Mouse (Mus musculus) limb, embryonic 13.5 days (tissue): ENCODE measurements at regions not wholly inside any gene's neighbourhood (a gene's known extent, or its start where the extent isn't known, plus 50 kb on each side); places are given as distances from the start of the nearest gene placed in this dataset.
A peak's percentile ranks its signal among the peaks of the same experiment; 100 is the strongest.

ENCODE experiments used
- ATAC-seq: fragments of 200-750 bp; cut with Nextera tagmentation; 2 replicates; pipeline ENCODE4 v1.8.0; 2017; ENCODE audit warnings: low read depth, moderate number of reproducible peaks, moderate TSS enrichment; ENCODE audit not compliant: low FRiP score
- H3K27ac ChIP-seq: fragments of 300-500 bp; sonication (generic); 2 replicates; pipeline ENCODE4 v1.5.1; 2015; ENCODE audit warnings: inconsistent platforms, mild to moderate bottlenecking, moderate library complexity
- H3K27me3 ChIP-seq: fragments of 300-500 bp; sonication (generic); 2 replicates; pipeline ENCODE4 v1.6.1; 2015; ENCODE audit warnings: mild to moderate bottlenecking, inconsistent platforms
- H3K36me3 ChIP-seq: fragments of 300-500 bp; sonication (generic); 2 replicates; pipeline ENCODE4 v1.6.1; 2015; ENCODE audit warnings: inconsistent platforms, mild to moderate bottlenecking, moderate library complexity
- H3K4me1 ChIP-seq: fragments of 300-500 bp; sonication (generic); 2 replicates; pipeline ENCODE4 v1.6.1; 2015; ENCODE audit warnings: inconsistent platforms
- H3K4me2 ChIP-seq: fragments of 300-500 bp; sonication (generic); replicated peaks from 2 replicates; pipeline ENCODE4 v1.6.1; 2015; ENCODE audit warnings: inconsistent platforms, mild to moderate bottlenecking, moderate library complexity
- H3K4me3 ChIP-seq: fragments of 300-500 bp; sonication (generic); 2 replicates; pipeline ENCODE4 v1.5.1; 2015; ENCODE audit warnings: moderate library complexity, mild to moderate bottlenecking, inconsistent platforms
- H3K9ac ChIP-seq: fragments of 300-500 bp; sonication (generic); 2 replicates; pipeline ENCODE4 v1.6.1; 2015; ENCODE audit warnings: mild to moderate bottlenecking, inconsistent platforms
- H3K9me3 ChIP-seq: fragments of 300-500 bp; sonication (generic); 2 replicates; pipeline ENCODE4 v1.6.1; 2016; ENCODE audit warnings: inconsistent platforms
- WGBS: fragments of 180-500 bp; shearing (Covaris S2); methylation state at CpG from one replicate; pipeline ENCODE4 v1.1.7; 2015; 5-methylcytosine and 5-hydroxymethylcytosine counted together

DNA sequence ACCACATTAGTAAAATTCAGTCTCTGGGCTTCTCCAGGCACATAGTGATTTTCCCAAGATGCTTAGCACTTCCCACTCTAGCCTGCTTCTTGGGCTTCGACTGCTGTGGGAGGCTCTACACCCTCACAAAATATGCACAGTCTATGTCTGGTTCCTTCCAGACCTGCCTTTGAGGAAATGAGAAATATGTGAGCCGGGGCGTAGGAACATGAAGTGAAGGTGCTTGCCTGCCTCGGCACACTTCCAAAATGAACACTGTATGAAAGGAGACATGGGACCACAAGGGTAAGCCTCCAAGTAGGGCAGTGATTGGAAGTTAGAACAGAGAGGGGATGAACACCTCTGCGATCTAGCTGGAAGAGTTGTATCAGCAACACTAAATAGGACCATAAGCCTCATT lies 54.5 kb downstream of the Gm10260 start:
- Histone ChIP-seq H3K4me2 (no peak overlapping the region), H3K9ac (no peak overlapping the region), H3K9me3 (no peaks in the 10 kb centered on the region), H3K4me3 (no peak overlapping the region), H3K36me3 (no peaks in the 10 kb centered on the region), H3K4me1 (0 out of 2 replicates have a peak, but pooled peaks cover 4% of the 10 kb centered on the region), H3K27ac (no peak overlapping the region), H3K27me3 (no peaks in the 10 kb centered on the region)
- WGBS: 87% methylated on average over 5 of the region's 5 CpGs
- ATAC-seq: no peak

DNA sequence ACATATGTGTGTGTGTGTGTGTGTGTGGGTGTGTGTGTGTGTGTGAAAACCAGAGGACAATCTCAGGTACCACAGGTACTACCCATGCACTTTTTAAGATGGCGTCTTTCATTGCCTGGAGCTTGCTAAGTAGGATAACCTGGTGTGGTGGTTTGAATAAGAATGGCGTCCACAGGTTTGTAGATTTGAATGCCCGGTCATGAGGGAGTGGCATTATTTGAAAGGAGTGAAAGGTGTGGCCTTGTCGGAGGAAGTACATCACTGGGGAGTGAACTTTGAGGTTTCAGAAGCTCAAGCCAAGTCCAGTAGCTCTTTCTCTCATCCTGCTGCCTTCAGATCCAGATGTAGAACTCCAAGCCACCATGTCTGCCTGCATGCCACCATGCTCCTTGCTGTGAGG lies 55.9 kb downstream of the Gm10260 start:
- 93% methylated on average over 4 of the region's 4 CpGs for WGBS
- no peak for ATAC-seq
- H3K36me3 ChIP-seq: no peaks in the 10 kb centered on the region
- no peak overlapping the region for H3K27ac ChIP-seq
- H3K4me2 ChIP-seq: no peak overlapping the region
- no peak overlapping the region for H3K4me3 ChIP-seq
- H3K9ac ChIP-seq: no peak overlapping the region
- no peaks in the 10 kb centered on the region for H3K9me3 ChIP-seq
- 0 out of 2 replicates have a peak, but pooled peaks cover 4% of the 10 kb centered on the region for H3K4me1 ChIP-seq
- H3K27me3 ChIP-seq: no peaks in the 10 kb centered on the region

DNA sequence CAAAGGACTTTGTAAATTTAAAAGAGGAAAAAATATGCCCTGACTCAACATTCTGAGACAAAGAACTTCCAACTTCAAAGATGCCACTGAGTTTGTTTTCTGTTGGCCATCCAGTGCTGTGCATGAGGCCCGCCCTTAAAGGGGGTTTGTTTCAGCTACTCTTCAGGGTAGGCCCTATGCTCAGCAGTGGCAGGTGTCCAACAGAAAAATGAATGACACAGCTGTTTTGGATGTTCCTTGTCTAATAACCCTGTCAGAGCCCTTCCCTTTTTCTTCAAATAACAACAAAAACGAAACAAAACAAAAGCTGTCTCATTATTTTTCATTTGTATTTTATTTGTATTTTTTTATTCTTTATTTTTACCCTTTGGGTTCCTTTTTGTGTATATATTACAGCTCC lies 61.5 kb downstream of the Gm10260 start:
- H3K27me3 ChIP-seq: no peaks in the 10 kb centered on the region
- no peaks in the 10 kb centered on the region for H3K36me3 ChIP-seq
- no peak overlapping the region for H3K9ac ChIP-seq
- H3K9me3 ChIP-seq: no peaks in the 10 kb centered on the region
- WGBS: 87% methylated on average over 2 of the region's 2 CpGs
- 0 out of 2 replicates have a peak, but pooled peaks cover 7% of the 10 kb centered on the region for H3K4me1 ChIP-seq
- H3K4me2 ChIP-seq: no peak overlapping the region
- H3K27ac ChIP-seq: no peak overlapping the region
- H3K4me3 ChIP-seq: no peak overlapping the region
- no peak for ATAC-seq

DNA sequence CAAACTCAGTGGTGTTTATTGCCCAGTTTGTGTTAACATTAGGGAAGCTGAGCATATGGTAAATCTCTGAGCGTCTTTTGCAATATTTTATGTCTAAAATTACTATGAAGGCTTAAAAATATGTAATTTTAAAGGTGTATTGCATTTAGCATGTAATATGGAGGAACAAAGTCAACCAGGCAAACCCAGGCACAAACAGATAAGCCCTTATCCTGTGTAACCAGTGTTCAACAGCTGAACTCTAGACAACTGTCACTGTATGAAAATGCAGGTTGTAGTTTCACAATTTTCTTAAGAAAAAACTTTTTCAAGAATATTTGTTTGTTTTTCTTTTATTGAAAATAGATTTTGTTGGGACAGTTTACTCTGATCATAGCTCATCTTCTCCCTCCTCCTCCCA lies 62.1 kb downstream of the Gm10260 start:
- no peak for ATAC-seq
- Histone ChIP-seq H3K27me3 (no peaks in the 10 kb centered on the region), H3K4me1 (0 out of 2 replicates have a peak, but pooled peaks cover 7% of the 10 kb centered on the region), H3K9ac (no peak overlapping the region), H3K4me2 (no peak overlapping the region), H3K36me3 (no peaks in the 10 kb centered on the region), H3K27ac (no peak overlapping the region), H3K4me3 (no peak overlapping the region), H3K9me3 (no peaks in the 10 kb centered on the region)
- 86% methylated on average over 1 of the region's 1 CpGs for WGBS

DNA sequence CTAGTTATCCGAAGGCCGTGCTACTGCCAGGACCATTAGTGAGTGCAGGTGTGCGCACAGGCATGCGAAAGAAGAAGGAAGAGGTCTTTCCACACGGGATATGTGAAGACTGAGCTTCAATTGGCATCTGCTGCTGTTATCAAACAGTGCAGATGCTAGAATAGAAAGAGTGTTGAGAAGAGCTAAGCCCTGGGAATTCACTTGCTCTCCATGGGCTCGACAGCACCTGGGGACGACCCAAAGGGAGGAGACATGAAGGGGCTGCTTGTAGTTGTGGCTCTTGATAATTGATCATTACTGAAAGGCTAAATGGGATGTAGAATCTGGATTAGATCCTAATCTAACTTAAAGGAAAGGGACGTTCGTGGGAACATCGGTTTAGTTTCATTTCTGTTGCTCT lies 63.2 kb downstream of the Gm10260 start:
- Histone ChIP-seq H3K4me3 (no peak overlapping the region), H3K27me3 (no peaks in the 10 kb centered on the region), H3K36me3 (no peaks in the 10 kb centered on the region), H3K9me3 (no peaks in the 10 kb centered on the region), H3K9ac (no peak overlapping the region), H3K4me1 (0 out of 2 replicates have a peak, but pooled peaks cover 7% of the 10 kb centered on the region), H3K27ac (no peak overlapping the region), H3K4me2 (no peak overlapping the region)
- 83% methylated on average over 10 of the region's 10 CpGs for WGBS
- no peak for ATAC-seq

DNA sequence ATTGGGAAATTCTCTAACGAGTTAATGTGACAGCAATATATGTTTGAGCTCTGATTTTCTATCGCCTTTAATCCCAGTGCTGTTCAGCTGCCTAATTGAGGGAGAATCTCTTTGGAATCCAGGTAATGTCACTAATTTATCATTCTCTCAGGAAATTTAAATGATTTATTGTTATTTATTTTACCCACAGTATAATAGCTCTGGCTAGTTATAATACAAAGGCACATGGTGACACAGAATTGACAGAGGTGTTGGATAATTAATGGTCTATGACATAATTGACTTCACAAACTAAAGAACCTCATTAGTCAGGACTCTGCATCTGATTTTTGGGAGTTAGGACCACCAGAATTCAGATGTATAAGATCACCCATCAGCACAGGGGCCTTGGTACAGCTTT lies 65.4 kb downstream of the Gm10260 start:
- WGBS: 60% methylated on average over 2 of the region's 2 CpGs
- Histone ChIP-seq H3K4me3 (no peak overlapping the region), H3K27ac (no peak overlapping the region), H3K9me3 (no peaks in the 10 kb centered on the region), H3K27me3 (no peaks in the 10 kb centered on the region), H3K4me1 (0 out of 2 replicates have a peak, but pooled peaks cover 7% of the 10 kb centered on the region), H3K36me3 (no peaks in the 10 kb centered on the region), H3K4me2 (no peak overlapping the region), H3K9ac (no peak overlapping the region)
- no peak for ATAC-seq

DNA sequence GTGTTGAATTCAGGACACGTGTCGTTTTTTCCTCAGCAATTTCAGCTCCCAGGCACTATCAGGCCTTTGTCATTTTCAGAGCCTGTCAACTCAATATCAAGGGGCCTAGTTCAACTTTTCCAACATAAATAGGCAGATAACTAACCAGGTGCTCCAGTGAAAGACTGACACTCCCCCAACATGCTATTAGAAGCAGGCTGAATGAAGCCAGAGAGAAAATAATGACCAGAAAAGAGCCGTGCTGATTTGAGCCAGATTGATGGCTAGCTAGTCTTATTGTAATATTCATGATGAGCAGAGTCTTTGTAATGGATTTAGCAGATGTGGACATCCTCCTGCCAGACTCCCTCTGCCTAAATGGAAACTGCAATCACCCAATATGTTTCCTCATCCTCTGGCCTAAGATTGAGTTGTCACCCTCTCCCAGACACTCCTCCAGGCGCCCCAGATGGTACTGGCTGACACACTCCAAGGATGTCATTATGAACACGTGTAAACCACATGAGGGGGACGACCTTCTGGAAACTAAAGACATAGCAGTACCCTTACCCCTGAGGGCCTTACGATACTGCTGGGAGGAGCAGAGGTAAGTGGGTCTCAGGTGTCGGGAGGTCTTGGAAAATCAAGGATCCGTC lies 66.0 kb downstream of the Gm10260 start:
- WGBS: 38% methylated on average over 9 of the region's 9 CpGs
- Histone ChIP-seq H3K4me3 (no peak overlapping the region), H3K27me3 (no peaks in the 10 kb centered on the region), H3K36me3 (no peaks in the 10 kb centered on the region), H3K9me3 (no peaks in the 10 kb centered on the region), H3K27ac (no peak overlapping the region), H3K9ac (no peak overlapping the region), H3K4me2 (no peak overlapping the region), H3K4me1 (0 out of 2 replicates have a peak, but pooled peaks cover 7% of the 10 kb centered on the region)
- peak; percentile 44; the same call in 1 of the 2 replicates for ATAC-seq

DNA sequence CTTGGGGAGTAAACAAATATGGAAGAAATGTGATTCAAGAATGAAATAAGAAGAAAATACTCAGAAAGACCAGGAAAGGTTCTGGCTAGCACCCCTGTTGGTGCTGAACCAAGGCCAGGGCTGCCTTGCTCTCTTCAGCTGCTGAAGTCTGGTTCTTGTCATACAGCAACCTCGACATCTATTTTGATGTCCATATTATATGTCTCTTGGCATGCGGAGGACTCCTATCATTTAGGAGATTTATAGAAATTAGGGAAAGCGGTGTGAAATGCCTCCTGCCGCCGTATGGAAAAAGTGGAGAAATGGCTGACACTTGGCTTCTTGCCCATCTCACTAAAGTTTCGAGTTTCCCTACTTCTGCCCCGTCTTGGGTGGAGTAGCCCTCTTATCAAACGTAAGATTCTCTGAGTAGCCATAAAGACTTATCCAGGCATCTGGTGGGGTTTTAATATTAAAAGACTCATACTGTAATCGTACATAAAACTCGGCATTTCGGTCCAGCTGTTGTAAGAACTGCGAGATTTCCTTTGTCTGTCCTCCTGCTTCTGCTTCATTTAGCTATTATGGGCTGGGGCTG lies 72.0 kb downstream of the Gm10260 start:
- H3K4me1 ChIP-seq: no peaks in the 10 kb centered on the region
- no peaks in the 10 kb centered on the region for H3K9me3 ChIP-seq
- H3K9ac ChIP-seq: no peak overlapping the region
- H3K27me3 ChIP-seq: no peaks in the 10 kb centered on the region
- no peak for ATAC-seq
- 63% methylated on average over 12 of the region's 12 CpGs for WGBS
- no peak overlapping the region for H3K4me2 ChIP-seq
- H3K4me3 ChIP-seq: no peak overlapping the region
- no peak overlapping the region for H3K27ac ChIP-seq
- H3K36me3 ChIP-seq: no peaks in the 10 kb centered on the region

DNA sequence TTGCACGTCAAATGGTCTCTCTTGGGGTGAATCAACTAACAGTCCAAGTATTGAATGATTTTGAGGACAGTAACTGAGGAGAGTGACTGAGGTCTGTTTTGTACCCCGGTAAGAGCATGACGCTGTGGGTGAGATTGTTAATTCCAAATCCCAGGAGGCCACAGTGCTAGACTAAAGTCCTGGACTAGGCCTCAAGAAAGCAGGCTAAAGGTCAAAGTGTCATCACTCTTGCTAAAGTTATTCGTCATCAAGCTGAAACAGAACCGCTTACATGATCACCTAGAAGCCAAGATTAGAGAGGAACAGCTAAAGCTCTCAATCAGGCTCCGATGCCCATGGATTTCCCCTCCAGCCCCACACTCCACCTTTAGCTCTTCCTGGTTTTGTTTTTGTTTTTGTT lies 76.6 kb downstream of the Gm10260 start:
- Histone ChIP-seq H3K4me1 (peaks cover 10% of the 10 kb centered on the region), H3K27me3 (no peaks in the 10 kb centered on the region), H3K27ac (no peak overlapping the region), H3K4me2 (no peak overlapping the region), H3K4me3 (no peak overlapping the region), H3K9ac (no peak overlapping the region), H3K9me3 (no peaks in the 10 kb centered on the region), H3K36me3 (no peaks in the 10 kb centered on the region)
- ATAC-seq: no peak
- 83% methylated on average over 6 of the region's 6 CpGs for WGBS

DNA sequence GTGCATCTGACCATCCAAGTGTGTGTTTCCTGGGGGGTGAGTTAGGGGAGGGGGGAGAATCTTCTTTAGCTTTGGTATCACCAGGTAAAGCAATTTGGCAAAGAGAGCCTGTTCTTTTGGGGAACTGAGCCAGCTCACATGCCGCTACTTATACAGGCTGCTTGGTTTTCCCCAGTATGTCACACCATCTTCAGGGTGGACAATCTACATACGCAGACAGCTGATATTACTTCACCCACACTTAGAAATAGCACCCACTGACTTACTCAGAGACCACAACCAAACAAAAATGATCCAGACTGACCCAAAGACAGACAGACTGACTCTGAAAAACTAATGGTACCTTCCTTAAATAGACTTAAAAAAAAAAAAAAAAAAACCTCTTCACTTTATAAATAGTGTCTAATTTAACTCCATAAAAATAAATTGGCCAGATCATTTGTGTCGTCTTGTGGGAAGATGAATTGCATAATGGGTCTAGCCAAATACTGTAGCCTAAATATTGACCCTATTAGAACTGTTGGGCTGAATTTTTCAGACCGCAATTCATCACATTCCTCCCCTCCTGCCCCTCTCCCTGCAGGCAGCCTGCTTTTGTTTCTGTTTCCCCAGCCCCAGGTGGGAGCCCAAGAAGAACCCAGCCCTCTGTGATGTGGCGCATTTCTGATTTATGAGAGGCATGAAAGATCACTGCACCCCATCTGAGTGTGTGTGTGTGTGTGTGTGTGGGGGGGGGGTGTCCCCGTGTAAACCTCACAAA lies 79.0 kb downstream of the Gm10260 start:
- peaks cover 16% of the 10 kb centered on the region for H3K4me1 ChIP-seq
- no peak overlapping the region for H3K4me2 ChIP-seq
- H3K27me3 ChIP-seq: no peaks in the 10 kb centered on the region
- H3K4me3 ChIP-seq: no peak overlapping the region
- 44% methylated on average over 6 of the region's 6 CpGs for WGBS
- no peak overlapping the region for H3K27ac ChIP-seq
- H3K36me3 ChIP-seq: no peaks in the 10 kb centered on the region
- H3K9me3 ChIP-seq: no peaks in the 10 kb centered on the region
- no peak overlapping the region for H3K9ac ChIP-seq
- no peak for ATAC-seq

DNA sequence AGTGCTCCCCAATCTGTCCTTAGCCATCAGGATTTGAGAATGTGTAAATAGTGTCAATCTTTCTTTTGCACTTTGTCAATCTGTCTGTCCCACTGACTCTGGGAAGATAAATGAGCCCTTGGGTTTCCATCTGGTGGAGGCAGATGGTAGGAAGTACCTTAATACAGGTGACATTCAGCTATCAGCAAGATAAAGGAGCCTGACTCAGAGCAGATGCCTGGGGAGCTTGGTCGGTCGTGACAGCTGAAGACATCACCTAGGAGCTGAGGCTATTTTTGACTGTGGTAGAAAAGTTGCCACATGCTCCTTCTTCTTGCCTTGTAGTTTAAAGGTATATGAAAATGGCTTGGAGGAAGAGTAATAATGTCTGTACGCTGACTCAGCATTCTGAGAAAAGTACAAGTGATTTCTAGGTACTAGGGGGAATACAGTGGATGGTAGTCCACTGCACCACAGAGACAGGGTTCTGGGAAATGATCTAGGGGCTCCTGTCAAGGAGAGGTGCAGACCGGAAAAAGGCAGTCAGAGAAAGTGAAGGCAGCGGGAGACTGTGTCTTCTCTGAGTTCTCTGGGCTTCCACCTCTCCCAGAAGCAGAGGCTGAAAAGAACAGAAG lies 80.0 kb downstream of the Gm10260 start:
- no peak overlapping the region for H3K4me3 ChIP-seq
- no peak overlapping the region for H3K9ac ChIP-seq
- H3K36me3 ChIP-seq: no peaks in the 10 kb centered on the region
- H3K9me3 ChIP-seq: no peaks in the 10 kb centered on the region
- ATAC-seq: no peak
- 75% methylated on average over 5 of the region's 5 CpGs for WGBS
- H3K4me2 ChIP-seq: no peak overlapping the region
- peaks cover 19% of the 10 kb centered on the region for H3K4me1 ChIP-seq
- H3K27me3 ChIP-seq: no peaks in the 10 kb centered on the region
- H3K27ac ChIP-seq: no peak overlapping the region

DNA sequence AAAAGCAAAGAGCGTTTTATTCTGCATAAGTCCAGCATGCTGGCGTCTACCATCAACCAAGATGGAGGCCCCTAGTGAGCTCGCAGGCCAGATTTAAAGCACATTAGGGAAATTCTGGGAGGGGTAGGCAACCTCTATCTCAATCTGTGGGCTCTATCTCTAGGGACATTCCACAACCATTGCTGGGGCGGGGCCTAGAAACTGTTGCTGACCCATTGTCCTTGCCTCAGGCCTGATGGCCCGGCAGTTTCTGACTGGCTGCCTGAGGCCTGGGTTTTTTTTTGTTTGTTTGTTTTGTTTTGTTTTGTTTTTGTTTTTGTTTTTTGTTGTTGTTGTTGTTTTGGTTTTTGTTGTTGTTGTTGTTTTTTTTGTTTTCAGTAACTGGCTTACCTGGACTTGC lies 81.4 kb downstream of the Gm10260 start:
- no peaks in the 10 kb centered on the region for H3K27me3 ChIP-seq

More for the DNA sequence above, 81.4 kb downstream of the Gm10260 start:
- no peak overlapping the region for H3K4me2 ChIP-seq
- H3K27ac ChIP-seq: no peak overlapping the region
- WGBS: 88% methylated on average over 5 of the region's 5 CpGs
- no peak overlapping the region for H3K9ac ChIP-seq
- no peak overlapping the region for H3K4me3 ChIP-seq
- H3K9me3 ChIP-seq: no peaks in the 10 kb centered on the region
- H3K4me1 ChIP-seq: peaks cover 19% of the 10 kb centered on the region
- no peak for ATAC-seq
- no peaks in the 10 kb centered on the region for H3K36me3 ChIP-seq
